Mouse (Mus musculus): Measurements from ENCODE around the gene Nsun7. TPM values are rescaled to one million over a fixed set of nuclear protein-coding genes. Genes with fewer than 3 reads are reported as not detected.

Nsun7 gene
- polyA plus RNA-seq, 1 experiment from 2014 or later, result 0.17 TPM

- Histone ChIP-seq H3K4me1 (replicated peaks) (no peaks in the 10 kb centered on the region), H3K9ac (no peak overlapping the region), H3K27ac (ENCODE audit: poor library complexity, severe bottlenecking) (no peak overlapping the region), H3K27me3 (replicated peaks) (no peaks in the 10 kb centered on the region), H3K9me3 (replicated peaks) (no peaks in the 10 kb centered on the region), H3K4me3 (no peak overlapping the region), H3K4me2 (no peak overlapping the region), H3K36me3 (peaks cover 40% of the 10 kb centered on the region)
- WGBS, result 91% methylated on average over 11 of the region's 11 CpGs
- ATAC-seq (ENCODE audit: insufficient number of reproducible peaks, low FRiP score), result no peak
Observed at GRCm38 (mm10) chr5:66310806-66311205, 51.1 kb downstream of the Nsun7 start.

DNA sequence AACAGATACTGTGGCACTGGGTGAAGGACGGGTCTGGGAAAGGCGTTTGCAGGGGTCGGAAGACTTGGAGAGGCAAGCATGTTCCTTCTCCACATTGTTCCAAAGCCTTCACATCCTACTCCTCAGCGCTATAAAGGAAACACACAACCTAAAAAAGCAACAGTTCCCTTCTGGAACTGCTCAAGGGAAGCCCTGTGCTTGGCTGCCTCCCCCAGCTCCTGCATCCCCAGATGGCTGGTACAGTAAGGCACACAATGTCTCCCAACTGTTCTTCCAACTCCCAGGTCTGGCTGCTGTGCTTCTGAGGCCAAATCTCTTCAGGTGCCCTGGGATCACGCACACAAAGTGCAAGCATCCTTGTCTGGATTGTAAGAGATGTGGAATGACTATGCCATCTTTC lies 56.1 kb downstream of the Nsun7 start:
- Histone ChIP-seq H3K27me3 (replicated peaks) (no peaks in the 10 kb centered on the region), H3K4me3 (no peak overlapping the region), H3K9me3 (replicated peaks) (no peaks in the 10 kb centered on the region), H3K27ac (ENCODE audit: poor library complexity, severe bottlenecking) (no peak overlapping the region), H3K9ac (no peak overlapping the region), H3K36me3 (peaks cover 9% of the 10 kb centered on the region; the same call in 1 of the 2 replicates), H3K4me1 (replicated peaks) (peaks cover 23% of the 10 kb centered on the region), H3K4me2 (no peak overlapping the region)
- 78% methylated on average over 5 of the region's 5 CpGs for WGBS
- no peak for ATAC-seq (ENCODE audit: insufficient number of reproducible peaks, low FRiP score)

GRCm38 (mm10) chr5:66319341-66319740 lies 59.6 kb downstream of the Nsun7 start:
- Histone ChIP-seq H3K27ac (ENCODE audit: poor library complexity, severe bottlenecking) (0 out of 2 replicates have a peak overlapping the region, but pooled peaks have one; percentile 56), H3K4me3 (no peak overlapping the region), H3K36me3 (no peaks in the 10 kb centered on the region), H3K27me3 (replicated peaks) (no peaks in the 10 kb centered on the region), H3K9ac (no peak overlapping the region), H3K4me2 (peak overlapping the region; percentile 49; the same call in 1 of the 2 replicates), H3K9me3 (replicated peaks) (no peaks in the 10 kb centered on the region), H3K4me1 (replicated peaks) (peaks cover 52% of the 10 kb centered on the region)
- ATAC-seq (ENCODE audit: insufficient number of reproducible peaks, low FRiP score), result no peak
- WGBS, result 62% methylated on average over 6 of the region's 6 CpGs

- no peaks in the 10 kb centered on the region for H3K27me3 ChIP-seq (replicated peaks)
- H3K4me1 ChIP-seq (replicated peaks), result peaks cover 57% of the 10 kb centered on the region
- H3K27ac ChIP-seq (ENCODE audit: poor library complexity, severe bottlenecking), result peak overlapping the region; percentile 56
- no peak for ATAC-seq (ENCODE audit: insufficient number of reproducible peaks, low FRiP score)
- H3K4me3 ChIP-seq, result no peak overlapping the region
- 42% methylated on average over 14 of the region's 14 CpGs for WGBS
- no peak overlapping the region for H3K9ac ChIP-seq
- H3K9me3 ChIP-seq (replicated peaks), result no peaks in the 10 kb centered on the region
- peak overlapping the region; percentile 49 for H3K4me2 ChIP-seq
- H3K36me3 ChIP-seq, result no peaks in the 10 kb centered on the region
Observed at GRCm38 (mm10) chr5:66319827-66320404, 60.2 kb downstream of the Nsun7 start.

DNA sequence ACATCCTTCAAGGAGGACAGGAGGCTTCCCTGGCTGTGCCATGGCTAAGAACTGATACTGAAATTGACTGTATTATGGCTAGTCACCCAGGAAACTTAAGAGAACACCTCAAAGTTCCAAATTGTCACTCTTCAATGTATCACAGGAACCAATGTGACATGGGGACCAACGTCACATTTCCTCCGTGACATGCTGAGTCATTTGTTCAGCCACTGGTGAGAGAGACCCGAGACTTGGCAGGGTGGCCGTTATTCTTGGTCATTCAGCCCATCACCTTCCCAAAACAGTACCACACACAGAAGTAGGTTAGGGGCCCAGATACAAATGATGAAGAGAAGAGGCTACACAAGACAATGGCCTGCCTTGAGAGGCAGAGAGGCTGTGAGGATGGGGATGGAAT lies 63.4 kb downstream of the Nsun7 start:
- Histone ChIP-seq H3K4me3 (no peak overlapping the region), H3K9me3 (replicated peaks) (no peaks in the 10 kb centered on the region), H3K4me2 (peak overlapping the region; percentile 52), H3K27me3 (replicated peaks) (no peaks in the 10 kb centered on the region), H3K27ac (ENCODE audit: poor library complexity, severe bottlenecking) (peak overlapping the region; percentile 84), H3K9ac (no peak overlapping the region), H3K4me1 (replicated peaks) (peaks cover 61% of the 10 kb centered on the region), H3K36me3 (no peaks in the 10 kb centered on the region)
- 75% methylated on average over 4 of the region's 4 CpGs for WGBS
- ATAC-seq (ENCODE audit: insufficient number of reproducible peaks, low FRiP score), result no peak

- Histone ChIP-seq H3K4me3 (no peak overlapping the region), H3K27ac (ENCODE audit: poor library complexity, severe bottlenecking) (peak overlapping the region; percentile 84), H3K27me3 (replicated peaks) (no peaks in the 10 kb centered on the region), H3K9me3 (replicated peaks) (no peaks in the 10 kb centered on the region), H3K4me1 (replicated peaks) (peaks cover 65% of the 10 kb centered on the region), H3K36me3 (no peaks in the 10 kb centered on the region), H3K9ac (no peak overlapping the region), H3K4me2 (peak overlapping the region; percentile 52)
- ATAC-seq (ENCODE audit: insufficient number of reproducible peaks, low FRiP score), result peak; percentile 46; the same call in 1 of the 2 replicates
- WGBS, result 25% methylated on average over 10 of the region's 11 CpGs
Observed at GRCm38 (mm10) chr5:66323603-66324002, 63.9 kb downstream of the Nsun7 start.

DNA sequence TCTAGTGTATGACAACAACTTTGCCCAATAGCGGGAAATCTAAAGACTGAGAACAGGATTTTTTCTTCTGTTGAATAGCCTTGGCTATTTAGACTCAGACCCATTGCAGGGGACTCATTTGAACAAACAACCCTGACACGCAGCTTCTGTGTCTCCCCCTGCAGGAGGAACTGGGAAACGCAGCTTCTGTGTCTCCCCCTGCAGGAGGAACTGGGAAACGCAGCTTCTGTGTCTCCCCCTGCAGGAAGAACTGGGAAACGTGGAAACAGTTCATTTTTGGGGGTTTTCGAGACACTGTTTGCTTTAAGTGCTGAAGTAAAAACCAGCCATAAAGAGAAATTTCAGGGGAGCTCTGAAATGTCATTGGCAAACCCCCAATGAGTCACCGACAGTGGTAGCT lies 66.7 kb downstream of the Nsun7 start:
- no peaks in the 10 kb centered on the region for H3K36me3 ChIP-seq
- WGBS, result 72% methylated on average over 7 of the region's 7 CpGs
- peaks cover 51% of the 10 kb centered on the region for H3K4me1 ChIP-seq (replicated peaks)
- H3K4me3 ChIP-seq, result no peak overlapping the region
- no peaks in the 10 kb centered on the region for H3K27me3 ChIP-seq (replicated peaks)
- no peak for ATAC-seq (ENCODE audit: insufficient number of reproducible peaks, low FRiP score)
- no peaks in the 10 kb centered on the region for H3K9me3 ChIP-seq (replicated peaks)
- H3K4me2 ChIP-seq, result no peak overlapping the region
- no peak overlapping the region for H3K27ac ChIP-seq (ENCODE audit: poor library complexity, severe bottlenecking)
- H3K9ac ChIP-seq, result no peak overlapping the region

- 36% methylated on average over 19 of the region's 19 CpGs for WGBS
- Histone ChIP-seq H3K4me2 (peak overlapping the region; percentile 50), H3K9me3 (replicated peaks) (no peaks in the 10 kb centered on the region), H3K27ac (ENCODE audit: poor library complexity, severe bottlenecking) (no peak overlapping the region), H3K4me3 (no peak overlapping the region), H3K27me3 (replicated peaks) (no peaks in the 10 kb centered on the region), H3K9ac (no peak overlapping the region), H3K4me1 (replicated peaks) (peaks cover 36% of the 10 kb centered on the region), H3K36me3 (no peaks in the 10 kb centered on the region)
- ATAC-seq (ENCODE audit: insufficient number of reproducible peaks, low FRiP score), result peak; percentile 36; the same call in 1 of the 2 replicates
Observed at GRCm38 (mm10) chr5:66327949-66328726, 68.4 kb downstream of the Nsun7 start.

- Histone ChIP-seq H3K4me2 (no peak overlapping the region), H3K9ac (no peak overlapping the region), H3K27me3 (replicated peaks) (no peaks in the 10 kb centered on the region), H3K9me3 (replicated peaks) (no peaks in the 10 kb centered on the region), H3K27ac (ENCODE audit: poor library complexity, severe bottlenecking) (no peak overlapping the region), H3K36me3 (no peaks in the 10 kb centered on the region), H3K4me1 (replicated peaks) (peaks cover 31% of the 10 kb centered on the region), H3K4me3 (no peak overlapping the region)
- WGBS, result 69% methylated on average over 7 of the region's 7 CpGs
- no peak for ATAC-seq (ENCODE audit: insufficient number of reproducible peaks, low FRiP score)
Observed at GRCm38 (mm10) chr5:66328766-66329165, 69.1 kb downstream of the Nsun7 start.

- no peaks in the 10 kb centered on the region for H3K9me3 ChIP-seq (replicated peaks)
- H3K27me3 ChIP-seq (replicated peaks), result no peaks in the 10 kb centered on the region
- H3K9ac ChIP-seq, result no peak overlapping the region
- ATAC-seq (ENCODE audit: insufficient number of reproducible peaks, low FRiP score), result no peak
- no peak overlapping the region for H3K27ac ChIP-seq (ENCODE audit: poor library complexity, severe bottlenecking)
- no peaks in the 10 kb centered on the region for H3K36me3 ChIP-seq
- WGBS, result 87% methylated on average over 6 of the region's 6 CpGs
- H3K4me3 ChIP-seq, result no peak overlapping the region
- H3K4me1 ChIP-seq (replicated peaks), result peaks cover 12% of the 10 kb centered on the region; the same call in 1 of the 2 replicates
- H3K4me2 ChIP-seq, result no peak overlapping the region
Observed at GRCm38 (mm10) chr5:66330806-66331205, 71.1 kb downstream of the Nsun7 start.

DNA sequence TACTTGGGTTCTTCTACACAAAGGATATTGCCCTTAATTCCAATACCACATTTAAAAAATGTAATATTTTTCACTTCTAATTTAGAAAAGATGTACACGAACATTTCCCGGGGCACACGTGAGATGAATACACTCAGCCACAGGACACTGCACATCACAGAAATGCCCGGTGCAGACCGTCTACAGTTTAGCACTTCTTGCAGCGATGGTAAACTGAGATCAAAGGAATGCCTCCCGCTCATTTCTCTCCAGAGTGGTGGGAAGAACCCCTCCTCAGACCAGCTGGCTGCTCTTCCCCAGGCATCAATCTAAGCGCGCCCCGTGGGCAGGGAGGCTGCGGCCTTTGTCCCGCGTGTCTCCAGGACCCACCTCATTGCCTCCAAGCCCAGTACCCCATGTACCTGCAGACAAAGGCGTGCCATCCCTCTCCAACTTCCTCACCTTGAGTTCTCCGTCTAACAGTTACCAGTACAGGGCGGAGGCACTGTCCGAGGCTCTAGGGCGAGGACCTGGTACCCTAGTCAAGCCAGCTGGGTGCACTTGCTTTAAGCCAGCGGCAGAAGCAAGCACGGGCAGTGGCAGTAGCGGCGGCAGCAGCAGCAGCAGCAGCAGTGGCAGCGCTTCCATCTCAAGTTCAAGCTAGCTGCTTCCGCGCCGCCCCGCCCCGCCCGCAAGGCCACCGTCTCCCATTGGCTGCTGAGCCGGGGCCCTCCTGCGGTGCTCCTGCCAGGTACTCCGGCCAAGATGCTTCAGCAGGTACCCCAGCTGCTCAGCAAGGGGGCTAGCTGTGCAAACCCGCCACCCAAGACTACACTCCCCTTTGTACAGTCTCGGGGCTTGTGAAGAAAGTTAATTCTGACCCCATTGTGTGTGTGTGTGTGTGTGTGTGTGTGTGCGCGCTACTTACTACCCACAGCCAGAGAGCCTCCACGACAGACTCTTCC lies 77.6 kb downstream of the Nsun7 start:
- peak; percentile 59 for ATAC-seq (ENCODE audit: insufficient number of reproducible peaks, low FRiP score)

More for the DNA sequence above, 77.6 kb downstream of the Nsun7 start:
- Histone ChIP-seq H3K27me3 (replicated peaks) (0 out of 2 replicates have a peak, but pooled peaks cover 6% of the 10 kb centered on the region), H3K9ac (peak overlapping the region; percentile 68), H3K27ac (ENCODE audit: poor library complexity, severe bottlenecking) (no peak overlapping the region), H3K4me1 (replicated peaks) (peaks cover 18% of the 10 kb centered on the region), H3K4me2 (peak overlapping the region; percentile 93), H3K9me3 (replicated peaks) (no peaks in the 10 kb centered on the region), H3K36me3 (no peaks in the 10 kb centered on the region), H3K4me3 (peak overlapping the region; percentile 50)
- WGBS, result 8% methylated on average over 38 of the region's 38 CpGs
